Mouse (Mus musculus) G1E (cell line): Measurements from ENCODE around the gene Nup210. TPM values are rescaled to one million over a fixed set of nuclear protein-coding genes. Genes with fewer than 3 reads are reported as not detected.
A peak's percentile ranks its signal among the peaks of the same experiment; 100 is the strongest.
"Not testable (repeated sequence)": the region's sequence is repeated elsewhere in the genome, so short reads cannot be mapped to it uniquely, and the experiment has no call there.

Source experiments
- ATAC-seq: 2 replicates; pipeline ENCODE4 v1.8.0; 2016; ENCODE audit warnings: mild to moderate bottlenecking; ENCODE audit not compliant: insufficient number of reproducible peaks, poor library complexity, low FRiP score, severe bottlenecking; ENCODE audit errors: extremely low read depth
- DNase-seq: peaks from one replicate; pipeline ENCODE4 v3.0.0; 2012; ENCODE audit warnings: low spot score
- H3K27me3 ChIP-seq: 2 replicates; pipeline ENCODE4 v1.6.1; 2012; ENCODE audit warnings: mild to moderate bottlenecking, low read length, inconsistent platforms; ENCODE audit not compliant: insufficient read depth
- H3K36me3 ChIP-seq: replicated peaks from 2 replicates; pipeline ENCODE3; 2012; ENCODE audit warnings: mild to moderate bottlenecking, inconsistent platforms
- H3K4me1 ChIP-seq: 2 replicates; pipeline ENCODE4 v1.6.1; 2012; ENCODE audit warnings: low read depth, low read length, inconsistent platforms, mixed read lengths; ENCODE audit not compliant: insufficient read depth
- H3K4me3 ChIP-seq: 2 replicates; pipeline ENCODE4 v1.5.1; 2012; ENCODE audit warnings: low read depth, mild to moderate bottlenecking, inconsistent platforms, low read length, moderate library complexity, mixed read lengths
- H3K9me3 ChIP-seq: replicated peaks from 2 replicates; pipeline ENCODE4 v1.6.1; 2012; ENCODE audit warnings: inconsistent platforms
- CTCF ChIP-seq: IDR thresholded peaks from 2 replicates; pipeline ENCODE4 v1.5.1; 2012; ENCODE audit warnings: low read depth, low read length, inconsistent platforms, mixed read lengths
- GATA1 ChIP-seq: IDR thresholded peaks from 2 replicates; pipeline ENCODE4 v1.6.1; 2012; ENCODE audit warnings: borderline replicate concordance, low read length, inconsistent platforms, mixed read lengths
- GATA2 ChIP-seq: IDR thresholded peaks from 2 replicates; pipeline ENCODE4 v1.6.1; 2012; ENCODE audit warnings: low read depth, low read length, inconsistent platforms, borderline replicate concordance
- POLR2AphosphoS5 ChIP-seq: IDR thresholded peaks from 2 replicates; pipeline ENCODE4 v1.6.1; 2012; ENCODE audit warnings: low read depth, low read length, inconsistent platforms; ENCODE audit not compliant: insufficient replicate concordance
- TAL1 ChIP-seq: conservative IDR thresholded peaks from 2 replicates; pipeline ENCODE4 v1.6.1; 2012; ENCODE audit warnings: low read depth, low read length, inconsistent platforms, mixed read lengths
- polyA plus RNA-seq: library from polyadenylated mRNA; stranded (reverse); fragments of >175 nt; gene quantifications from 2 replicates; pipeline ENCODE4 v1.2.3, GENCODE M21; 2012
- total RNA-seq, 2 experiments: library from RNA; stranded (forward) in 1 of 2; stranded (reverse) in 1 of 2; fragments of 200-1000 nt in 1 of 2; fragments of >200 nt in 1 of 2; fragmentation: Nextera tagmentation in 1 of 2; gene quantifications; 2 replicates each; pipeline ENCODE4 v1.2.3; 2014 to 2017

The Nup210 gene
- total and polyA plus RNA-seq, 3 experiments: 29.7 to 97.7 (median 90.0) TPM

DNA sequence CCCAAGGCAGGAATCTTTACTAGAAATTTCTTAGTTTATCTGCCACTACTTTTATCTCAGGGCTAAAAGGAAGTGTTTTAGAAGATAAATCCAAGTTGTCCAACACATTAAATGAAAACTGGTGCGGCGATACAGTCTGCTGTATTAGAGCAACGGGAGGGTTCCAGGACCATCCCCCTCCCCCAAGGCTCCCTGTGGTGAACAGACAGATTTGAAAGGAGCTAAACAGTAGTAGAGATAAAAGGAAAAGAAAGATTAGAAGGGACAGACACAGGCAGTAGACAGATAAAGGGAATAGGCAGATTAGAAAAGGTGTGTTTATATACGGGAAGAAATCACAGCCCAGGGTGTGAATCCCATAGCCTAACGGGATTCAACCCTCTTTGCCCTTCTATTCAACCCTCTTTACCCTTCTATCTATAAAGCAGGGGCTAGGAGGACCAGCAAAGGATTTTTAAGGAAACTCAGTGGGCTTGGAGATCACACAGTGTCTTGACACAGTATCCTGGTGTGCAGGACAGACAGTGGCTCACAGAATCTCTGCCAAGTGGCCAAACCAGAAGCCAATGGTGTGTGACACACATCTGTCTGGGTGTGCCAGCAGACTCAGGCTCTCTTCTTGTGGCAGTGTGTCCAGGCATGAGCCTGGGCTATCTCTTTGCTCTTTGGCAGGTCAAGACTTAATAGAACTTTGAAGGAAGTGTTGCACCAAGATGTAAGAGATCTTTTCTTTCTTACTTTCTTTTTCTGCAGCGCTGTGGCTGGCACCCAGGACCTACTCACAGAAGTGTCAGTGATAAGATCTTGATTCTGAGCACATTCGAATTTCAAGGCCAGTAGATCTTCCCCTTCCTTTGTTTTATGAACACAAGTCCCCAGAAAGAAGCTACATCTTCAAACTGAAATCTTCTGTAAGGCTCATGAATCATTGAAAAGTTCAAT lies 7.9 kb upstream of the Nup210 start:
- ATAC-seq: no peak
- Histone ChIP-seq H3K4me3 (no peak overlapping the region), H3K27me3 (peaks cover 28% of the 10 kb centered on the region), H3K9me3 (peaks cover 8% of the 10 kb centered on the region), H3K4me1 (no peaks in the 10 kb centered on the region), H3K36me3 (no peaks in the 10 kb centered on the region)
- no peak for TF ChIP-seq GATA2
- TF ChIP-seq CTCF: no peak
- no peak for TF ChIP-seq TAL1
- TF ChIP-seq POLR2AphosphoS5: no peak
- no peak for TF ChIP-seq GATA1
- DNase-seq: no peak

DNA sequence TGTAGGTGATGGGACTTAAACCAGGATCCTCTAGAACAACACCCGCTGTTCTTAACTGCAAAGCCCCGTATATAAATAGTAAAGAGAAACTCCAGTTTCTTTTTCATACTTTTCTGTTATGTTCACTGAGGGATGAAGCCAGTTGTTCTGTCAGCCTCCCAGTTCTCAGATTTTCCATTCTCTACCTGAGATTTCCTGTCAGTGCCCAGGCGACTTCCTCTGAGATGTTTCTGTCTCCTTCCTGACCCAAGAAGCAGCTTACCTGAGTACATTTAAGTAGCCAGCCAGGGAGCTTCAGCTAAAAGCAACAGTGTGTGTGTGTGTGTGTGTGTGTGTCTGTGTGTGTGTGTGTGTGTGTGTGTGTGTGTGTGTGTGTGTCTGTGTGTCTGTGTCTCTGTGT lies 6.8 kb upstream of the Nup210 start:
- Histone ChIP-seq H3K36me3 (no peaks in the 10 kb centered on the region), H3K9me3 (peaks cover 5% of the 10 kb centered on the region; the same call in 1 of the 2 replicates), H3K27me3 (peaks cover 26% of the 10 kb centered on the region), H3K4me1 (no peaks in the 10 kb centered on the region), H3K4me3 (no peak overlapping the region)
- TF ChIP-seq GATA1 (no peak), POLR2AphosphoS5 (no peak), TAL1 (no peak), GATA2 (no peak), CTCF (no peak)
- DNase-seq (no peak), ATAC-seq (no peak)

DNA sequence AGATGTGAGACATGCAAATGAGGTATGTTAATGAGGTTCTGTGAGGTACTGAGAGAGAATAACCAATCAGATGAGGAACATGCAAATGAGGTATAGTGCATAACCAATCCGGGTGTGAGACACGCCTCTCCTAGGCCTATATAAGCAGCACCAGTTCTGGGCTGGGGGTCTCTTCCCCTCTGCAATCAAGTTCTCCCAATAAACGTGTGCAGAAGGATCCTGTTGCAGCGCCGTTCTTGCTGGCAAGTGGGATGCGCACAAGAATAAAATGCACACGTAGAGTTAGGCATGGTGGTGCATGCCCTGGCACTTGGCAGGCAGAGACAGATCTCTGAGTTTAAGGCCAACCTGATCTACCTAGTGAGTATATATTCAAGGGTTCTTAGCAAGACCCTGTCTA lies 4.5 kb upstream of the Nup210 start:
- not testable (repeated sequence) for DNase-seq

GRCm38 (mm10) chr6:91120206-91120605 lies 3.6 kb upstream of the Nup210 start:
- TF ChIP-seq POLR2AphosphoS5 (no peak), GATA1 (no peak), TAL1 (no peak), GATA2 (no peak), CTCF (no peak)
- DNase-seq: no peak
- H3K4me3 ChIP-seq: no peak overlapping the region
- H3K9me3 ChIP-seq: peaks cover 5% of the 10 kb centered on the region; the same call in 1 of the 2 replicates
- peaks cover 22% of the 10 kb centered on the region for H3K4me1 ChIP-seq
- ATAC-seq: no peak
- H3K27me3 ChIP-seq: peaks cover 14% of the 10 kb centered on the region
- H3K36me3 ChIP-seq: no peaks in the 10 kb centered on the region

More for the DNA sequence above, 4.5 kb upstream of the Nup210 start:
- H3K27me3 ChIP-seq: peaks cover 18% of the 10 kb centered on the region
- peaks cover 14% of the 10 kb centered on the region for H3K4me1 ChIP-seq
- H3K36me3 ChIP-seq, H3K9me3 ChIP-seq, ATAC-seq, H3K4me3 ChIP-seq: not testable (repeated sequence)

GRCm38 (mm10) chr6:91118526-91118925 lies 1.9 kb upstream of the Nup210 start:
- H3K4me1 ChIP-seq: peaks cover 39% of the 10 kb centered on the region
- no peak overlapping the region for H3K4me3 ChIP-seq
- TF ChIP-seq CTCF (no peak), TAL1 (no peak), GATA2 (no peak), POLR2AphosphoS5 (no peak), GATA1 (no peak)
- peaks cover 8% of the 10 kb centered on the region; the same call in 1 of the 2 replicates for H3K27me3 ChIP-seq
- peaks cover 5% of the 10 kb centered on the region; the same call in 1 of the 2 replicates for H3K9me3 ChIP-seq
- no peak for DNase-seq
- H3K36me3 ChIP-seq: peaks cover 4% of the 10 kb centered on the region
- no peak for ATAC-seq

DNA sequence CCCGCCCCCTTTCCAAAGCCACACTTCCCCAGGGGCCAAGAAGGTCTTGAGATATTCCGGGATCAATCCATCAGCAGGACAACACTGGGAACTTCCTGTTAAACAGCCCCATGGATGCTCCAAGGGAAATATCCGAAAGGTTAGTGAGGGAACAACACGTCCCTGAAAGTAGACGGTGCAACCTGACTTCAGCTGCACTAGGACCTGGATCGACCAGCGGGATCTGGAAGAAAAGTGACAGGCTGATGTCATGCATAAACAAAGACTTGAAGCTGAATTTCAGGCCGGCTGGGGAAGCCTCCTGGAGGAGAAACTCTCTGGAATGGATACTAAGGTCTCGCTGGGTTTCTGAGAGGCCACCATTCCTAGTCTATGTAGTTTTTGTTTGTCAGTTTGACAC lies 520 bp upstream of the Nup210 start:
- Histone ChIP-seq H3K4me3 (peak overlapping the region; percentile 87), H3K36me3 (peaks cover 10% of the 10 kb centered on the region), H3K4me1 (peaks cover 49% of the 10 kb centered on the region), H3K9me3 (peaks cover 5% of the 10 kb centered on the region; the same call in 1 of the 2 replicates), H3K27me3 (peaks cover 8% of the 10 kb centered on the region; the same call in 1 of the 2 replicates)
- TF ChIP-seq GATA1 (no peak), GATA2 (no peak), CTCF (no peak), TAL1 (no peak), POLR2AphosphoS5 (no peak)
- no peak for DNase-seq
- no peak for ATAC-seq
